Mouse (Mus musculus): ENCODE measurements around the gene Gfer.
A peak's percentile ranks its signal among the peaks of the same experiment; 100 is the strongest.
"Not testable (repeated sequence)": the region's sequence is repeated elsewhere in the genome, so short reads cannot be mapped to it uniquely, and the experiment has no call there.

The Gfer gene

DNA sequence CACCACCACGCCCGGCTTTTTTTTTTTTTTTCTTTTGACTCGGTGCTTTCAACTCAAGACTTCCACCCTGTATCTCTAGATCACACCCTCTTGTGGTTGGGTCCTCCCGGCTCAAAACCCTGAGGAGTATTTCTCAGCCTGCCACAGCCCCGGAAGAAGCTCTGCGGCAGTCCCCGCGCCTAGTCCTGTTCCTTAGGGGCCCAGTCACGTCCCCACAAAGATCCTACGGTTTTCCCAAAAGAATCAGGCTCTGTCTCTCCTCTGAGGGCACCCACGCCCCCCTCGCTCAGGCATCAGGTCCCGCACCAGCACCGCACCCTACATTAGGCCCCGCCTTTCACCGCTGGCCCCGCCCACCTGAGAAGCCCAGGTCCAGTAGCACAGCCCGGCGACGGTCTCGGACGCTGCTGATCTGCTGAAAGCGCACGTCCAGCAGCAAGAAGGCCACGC, 8.8 kb downstream of the Gfer start:
- DNase-seq (ENCODE audit: low spot score in 2 of 2): no peak

DNA sequence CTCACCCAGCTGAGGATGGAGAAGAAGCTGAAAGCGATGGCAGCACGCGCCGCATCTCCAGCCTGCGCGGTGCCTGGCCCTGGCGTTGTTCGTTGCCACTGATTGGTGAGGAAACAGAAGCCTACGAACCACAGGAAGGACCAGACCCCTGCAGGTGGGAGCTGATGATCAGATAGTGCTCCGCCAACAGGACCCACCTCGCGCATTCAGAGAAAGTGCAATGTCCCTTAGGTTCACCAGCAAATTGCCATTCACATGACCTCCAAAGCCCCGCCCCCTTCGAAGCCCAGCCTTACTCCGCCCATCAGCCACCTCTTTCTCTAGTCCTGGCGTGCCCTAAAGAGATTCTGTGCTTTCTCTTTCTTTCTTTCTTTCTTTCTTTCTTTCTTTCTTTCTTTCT, 9.4 kb downstream of the Gfer start:
- DNase-seq (ENCODE audit: low spot score in 2 of 2): no peak

DNA sequence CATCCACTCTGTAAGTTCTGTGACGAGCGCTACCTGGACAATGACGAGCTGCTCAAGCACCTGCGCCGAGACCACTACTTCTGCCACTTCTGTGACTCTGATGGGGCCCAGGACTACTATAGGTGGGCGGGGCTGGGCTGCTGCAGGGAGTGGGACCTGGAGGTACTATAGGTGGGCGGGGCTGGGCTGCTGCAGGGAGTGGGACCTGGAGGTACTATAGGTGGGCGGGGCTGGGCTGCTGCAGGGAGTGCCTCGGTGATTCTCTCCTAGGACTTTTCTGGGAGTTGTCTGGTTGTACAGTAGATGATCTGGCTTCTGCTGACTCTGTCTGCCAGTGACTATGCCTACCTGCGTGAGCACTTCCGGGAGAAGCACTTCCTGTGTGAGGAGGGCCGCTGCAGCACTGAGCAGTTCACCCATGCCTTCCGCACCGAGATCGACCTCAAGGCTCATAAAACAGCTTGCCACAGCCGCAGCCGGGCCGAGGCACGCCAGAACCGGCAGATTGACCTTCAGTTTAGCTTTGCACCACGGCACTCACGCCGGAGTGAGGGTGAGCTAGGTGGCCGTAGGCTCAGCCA, 18.4 kb downstream of the Gfer start:
- DNase-seq (ENCODE audit: low spot score in 2 of 2): no peak

DNA sequence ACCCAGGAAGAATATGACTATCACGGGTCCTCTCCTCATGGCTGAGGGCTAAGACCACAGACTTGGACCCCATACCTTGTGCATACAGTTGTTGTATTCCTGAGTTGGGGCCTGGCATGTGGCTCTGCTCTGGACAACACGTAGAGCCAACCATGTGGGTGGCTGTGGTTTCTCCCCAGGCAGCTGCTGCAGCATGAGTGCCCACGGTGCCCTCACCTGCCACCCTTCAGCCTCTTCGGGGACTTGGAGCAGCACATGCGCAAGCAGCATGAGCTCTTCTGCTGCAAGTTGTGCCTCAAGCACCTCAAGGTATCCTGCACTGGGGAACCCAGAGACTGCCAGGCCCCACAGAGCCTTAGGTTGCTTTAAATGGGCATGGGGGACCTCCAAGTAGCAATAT, 19.1 kb downstream of the Gfer start:
- no peak for DNase-seq (ENCODE audit: low spot score in 2 of 2)

GRCm38 (mm10) chr17:24676187-24676586, 19.8 kb downstream of the Gfer start:
- DNase-seq (ENCODE audit: low spot score in 2 of 2): peak in 1 of 2 experiments; percentile 56

- no peak for DNase-seq (ENCODE audit: low spot score in 2 of 2)
Measured at GRCm38 (mm10) chr17:24674277-24674676, 21.7 kb downstream of the Gfer start.

DNA sequence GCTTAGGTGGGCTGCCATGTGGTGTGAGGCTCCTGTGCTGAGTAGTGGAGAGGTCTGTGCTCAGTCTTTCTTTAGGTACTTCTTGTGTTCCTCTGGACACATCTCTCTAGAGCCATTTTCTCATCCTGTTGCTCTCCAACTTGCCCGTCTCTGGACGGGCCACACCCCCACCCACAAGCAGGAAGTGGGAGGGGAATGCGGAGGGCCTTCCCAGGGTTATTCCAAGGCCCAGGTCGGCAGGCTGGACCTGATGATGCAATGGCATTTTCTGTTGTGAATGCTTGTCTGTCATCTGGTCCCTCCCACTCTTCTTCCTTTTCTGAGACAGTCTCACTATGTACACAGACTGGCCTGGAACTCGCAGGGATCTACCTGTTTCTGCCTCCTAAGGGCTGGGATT, 23.8 kb downstream of the Gfer start:
- DNase-seq (ENCODE audit: low spot score in 2 of 2): peak; percentile 64 to 74

- DNase-seq (ENCODE audit: low spot score in 2 of 2): no peak
Measured at GRCm38 (mm10) chr17:24671346-24671745, 24.6 kb downstream of the Gfer start.

- no peak for DNase-seq (ENCODE audit: low spot score in 2 of 2)
Measured at GRCm38 (mm10) chr17:24670246-24670844, 25.6 kb downstream of the Gfer start.

DNA sequence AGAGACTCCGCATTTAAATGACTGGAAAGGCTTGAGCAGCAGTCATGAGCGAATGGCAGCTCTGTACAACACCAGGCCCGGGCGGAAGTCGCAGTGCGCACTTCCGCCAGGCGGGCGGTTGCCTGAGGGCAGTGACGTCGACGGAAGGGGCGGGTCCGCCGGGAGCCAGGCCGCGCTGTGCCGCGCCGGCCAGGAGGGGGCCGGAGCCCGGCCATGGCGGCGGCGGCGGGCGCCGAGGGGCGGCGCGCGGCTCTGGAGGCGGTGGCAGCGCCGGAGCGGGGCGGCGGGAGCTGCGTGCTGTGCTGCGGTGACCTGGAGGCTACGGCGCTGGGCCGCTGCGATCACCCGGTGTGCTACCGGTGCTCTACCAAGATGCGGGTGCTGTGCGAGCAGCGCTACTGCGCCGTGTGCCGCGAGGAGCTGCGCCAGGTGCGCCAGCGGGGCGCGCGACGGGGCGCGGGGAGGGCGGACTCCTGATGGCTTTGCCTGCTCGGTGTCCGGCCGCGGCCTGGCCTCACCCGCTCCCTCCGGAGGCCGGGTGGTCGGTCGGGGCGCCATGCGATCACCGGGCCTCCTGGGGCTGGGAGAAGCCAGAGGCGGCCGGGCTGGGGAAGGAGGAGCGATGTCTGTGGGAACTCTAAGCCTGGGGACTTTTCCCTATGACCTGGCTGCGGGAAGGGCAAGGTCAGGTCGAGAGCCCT, 26.3 kb downstream of the Gfer start, which contains the start of gene Zfp598:
Gene Zfp598, plus strand, starts transcription at position 143 of the 701 bp plus-strand sequence.
- DNase-seq (ENCODE audit: low spot score in 2 of 2): peak; percentile 93

DNA sequence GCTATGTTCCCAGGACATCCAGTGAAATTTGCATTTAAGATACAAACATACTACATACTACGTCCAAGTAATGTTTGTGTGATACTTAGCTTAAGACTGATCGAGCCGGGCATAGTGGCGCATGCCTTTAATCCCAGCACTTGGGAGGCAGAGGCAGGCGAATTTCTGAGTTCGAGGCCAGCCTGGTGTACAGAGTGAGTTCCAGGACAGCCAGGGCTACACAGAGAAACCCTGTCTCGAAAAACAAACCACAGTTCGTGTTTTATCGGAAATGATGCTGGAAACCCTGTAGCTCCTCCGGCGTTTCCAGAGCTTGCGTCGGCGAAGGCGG, 26.8 kb downstream of the Gfer start:
- not testable (repeated sequence) for DNase-seq (ENCODE audit: low spot score in 2 of 2)

DNA sequence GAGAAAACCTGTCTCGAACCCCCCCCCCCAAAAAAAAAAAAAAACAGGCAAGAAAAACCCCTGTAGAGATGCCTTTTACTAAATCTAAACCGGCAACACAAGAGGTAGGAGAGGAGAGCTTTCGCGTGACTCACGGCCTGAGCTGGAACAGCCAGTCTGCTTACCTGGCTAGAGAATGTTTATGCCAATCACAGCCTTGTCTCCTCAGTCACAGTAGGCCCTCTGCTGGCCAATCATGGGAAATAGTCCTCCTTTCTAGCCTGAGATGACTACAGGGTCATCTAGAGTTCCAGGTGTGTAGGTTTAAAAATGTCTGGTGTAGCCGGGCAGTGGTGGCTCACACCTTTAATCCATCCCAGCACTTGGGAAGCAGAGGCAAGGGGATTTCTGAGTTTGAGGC, 28.5 kb downstream of the Gfer start:
- DNase-seq (ENCODE audit: low spot score in 2 of 2): peak in 1 of 2 experiments; percentile 55

GRCm38 (mm10) chr17:24667011-24667410, 28.9 kb downstream of the Gfer start:
- DNase-seq (ENCODE audit: low spot score in 2 of 2): not testable (repeated sequence)

GRCm38 (mm10) chr17:24658017-24658758, 37.8 kb downstream of the Gfer start, which contains the start of gene Npw:
TSS of gene Npw (minus strand) at chr17:24658457.
- no peak for DNase-seq (ENCODE audit: low spot score in 2 of 2)

- no peak for DNase-seq (ENCODE audit: low spot score in 2 of 2)
Measured at GRCm38 (mm10) chr17:24654969-24655368, 41.0 kb downstream of the Gfer start.

- peak; percentile 54 to 75 for DNase-seq (ENCODE audit: low spot score in 2 of 2)
Measured at GRCm38 (mm10) chr17:24653967-24654710, 41.8 kb downstream of the Gfer start.

DNA sequence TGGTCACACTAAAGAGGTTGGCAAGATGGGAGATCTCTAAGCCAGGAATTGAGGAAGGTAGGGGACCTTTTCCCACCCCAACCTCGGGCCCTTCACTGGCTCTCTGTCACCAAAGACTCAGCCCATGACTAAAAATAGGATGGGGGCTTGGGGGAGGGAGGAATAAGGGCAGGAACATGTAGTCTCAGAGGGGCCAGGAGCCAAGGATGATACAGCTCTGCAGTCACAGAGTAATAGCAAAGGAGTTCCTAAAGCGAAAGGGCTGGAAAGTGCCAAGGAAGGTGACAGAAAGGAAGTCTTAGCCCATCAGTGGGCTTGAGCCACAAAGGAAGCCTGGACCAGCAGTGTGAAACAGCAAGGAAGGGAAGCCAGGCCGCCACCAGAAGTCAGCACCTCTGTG, 44.1 kb downstream of the Gfer start:
- no peak for DNase-seq (ENCODE audit: low spot score in 2 of 2)

GRCm38 (mm10) chr17:24650766-24651165, 45.2 kb downstream of the Gfer start:
- DNase-seq (ENCODE audit: low spot score in 2 of 2): no peak

GRCm38 (mm10) chr17:24650070-24650616, 45.8 kb downstream of the Gfer start, which contains the start of gene Slc9a3r2:
TSS of gene Slc9a3r2 (minus strand) at chr17:24650327.
- peak; percentile 60 to 67 for DNase-seq (ENCODE audit: low spot score in 2 of 2)

GRCm38 (mm10) chr17:24649581-24650069, 46.3 kb downstream of the Gfer start:
- peak; percentile 76 to 82 for DNase-seq (ENCODE audit: low spot score in 2 of 2)

Measured in heart, adult 9 months (tissue).